Comparison of ENCODE assay signal across 17 mouse cellular contexts in the genomic region with DNA sequence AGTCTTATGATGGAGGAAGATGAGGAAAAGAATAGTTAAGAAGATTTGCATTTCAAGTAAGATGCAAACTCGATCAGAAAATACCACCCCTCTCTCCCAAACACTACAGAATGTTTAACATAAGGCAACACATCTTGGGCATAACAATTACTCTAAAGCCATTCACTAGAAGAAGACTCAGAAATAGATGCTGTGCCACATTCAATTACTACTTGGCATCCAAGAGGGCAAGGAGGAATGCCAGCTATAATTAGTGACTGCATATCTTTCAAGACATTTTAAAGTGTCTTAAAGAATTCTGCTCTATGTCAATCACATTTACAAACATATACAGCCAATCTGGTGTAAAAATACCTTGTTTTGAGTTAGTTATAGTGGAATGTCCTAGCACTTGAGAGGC. TPM values are rescaled to one million over a fixed set of nuclear protein-coding genes. Genes with fewer than 3 reads are reported as not detected.
A peak's percentile ranks its signal among the peaks of the same experiment; 100 is the strongest.
DNase-seq lines count a peak whose midpoint lies in the region; ATAC-seq and TF ChIP-seq lines count a peak whose summit lies in the region.
"Had no signal": no experiment of that assay in that cellular context is flagged by ENCODE, and none has a peak within 500 bp of the region (broad histone marks: within the 10 kb centered on the region; RNA-seq: fewer than 3 reads in every experiment).

No protein-coding gene starts in this region.

- 56% methylated on average over 1 of the region's 1 CpGs for WGBS in forebrain, embryonic 14.5 days
- 65% methylated on average over 1 of the region's 1 CpGs for WGBS in forebrain, embryonic 10.5 days
- 40% methylated on average over 1 of the region's 1 CpGs for WGBS in forebrain, postnatal 0 days
- 62% methylated on average over 1 of the region's 1 CpGs for WGBS in forebrain, embryonic 12.5 days

- H3K27me3 ChIP-seq in forebrain, embryonic 14.5 days (replicated peaks; ENCODE audit: control insufficient read depth, insufficient read depth, low read length): no peaks in the 10 kb centered on the region
- no peaks in the 10 kb centered on the region for H3K27me3 ChIP-seq in forebrain, embryonic 10.5 days (ENCODE audit: poor library complexity, severe bottlenecking)
- H3K27me3 ChIP-seq in forebrain, postnatal 0 days (ENCODE audit: insufficient read depth, low read length): no peaks in the 10 kb centered on the region
- no peaks in the 10 kb centered on the region for H3K27me3 ChIP-seq in forebrain, embryonic 12.5 days
- H3K27me3 ChIP-seq: embryonic facial prominence, embryonic 12.5 days had no signal

- H3K27ac ChIP-seq in forebrain, embryonic 14.5 days (ENCODE audit: low read depth, low read length): no peak overlapping the region
- H3K27ac ChIP-seq in forebrain, embryonic 10.5 days: no peak overlapping the region
- no peak overlapping the region for H3K27ac ChIP-seq in forebrain, postnatal 0 days (ENCODE audit: low read depth, low read length)
- no peak overlapping the region for H3K27ac ChIP-seq in forebrain, embryonic 12.5 days
- H3K27ac ChIP-seq: embryonic facial prominence, embryonic 10.5 days; embryonic facial prominence, embryonic 12.5 days had no signal

- H3K4me1 ChIP-seq in forebrain, embryonic 14.5 days (ENCODE audit: control insufficient read depth, insufficient read depth, low read length): no peaks in the 10 kb centered on the region
- peaks cover 5% of the 10 kb centered on the region; the same call in 1 of the 2 replicates for H3K4me1 ChIP-seq in forebrain, embryonic 10.5 days
- H3K4me1 ChIP-seq in forebrain, postnatal 0 days (ENCODE audit: insufficient read depth): peaks cover 8% of the 10 kb centered on the region
- peaks cover 4% of the 10 kb centered on the region; the same call in 1 of the 2 replicates for H3K4me1 ChIP-seq in forebrain, embryonic 12.5 days
- H3K4me1 ChIP-seq: embryonic facial prominence, embryonic 10.5 days; embryonic facial prominence, embryonic 12.5 days had no signal

- DNase-seq in forebrain, embryonic 14.5 days (ENCODE audit: low spot score): peak; percentile 50
- DNase-seq in forebrain, embryonic 10.5 days (ENCODE audit: extremely low spot score, low spot score): no peak
- DNase-seq in forebrain, postnatal 0 days: peak; percentile 73
- no peak for DNase-seq in testis, postnatal 14 days (ENCODE audit: low spot score)
- DNase-seq: adrenal gland, adult 2 months; adrenal gland, postnatal 10 days; adrenal gland, postnatal 25 days; cerebellum, adult 11-12 months; cerebellum, adult 2 months; cerebellum, adult 9-10 months; cerebellum, postnatal 10 days; cerebellum, postnatal 25 days had no signal

- no peak for ATAC-seq in forebrain, embryonic 14.5 days
- ATAC-seq in forebrain, postnatal 0 days: peak; percentile 56
- ATAC-seq in forebrain, embryonic 12.5 days (ENCODE audit: low FRiP score): no peak

- no peak overlapping the region for H3K4me3 ChIP-seq in forebrain, embryonic 14.5 days (ENCODE audit: low read depth, low read length)
- H3K4me3 ChIP-seq in forebrain, embryonic 10.5 days: no peak overlapping the region
- H3K4me3 ChIP-seq in forebrain, postnatal 0 days (ENCODE audit: low read depth, low read length): no peak overlapping the region
- no peak overlapping the region for H3K4me3 ChIP-seq in forebrain, embryonic 12.5 days (replicated peaks)
- H3K4me3 ChIP-seq: embryonic facial prominence, embryonic 10.5 days; embryonic facial prominence, embryonic 12.5 days had no signal

- TF ChIP-seq CTCF in forebrain, postnatal 0 days (IDR thresholded peaks at IDR 0.05; ENCODE audit: low read depth): no peak

- H3K4me2 ChIP-seq in forebrain, embryonic 14.5 days (ENCODE audit: low read length): no peak overlapping the region
- no peak overlapping the region for H3K4me2 ChIP-seq in forebrain, postnatal 0 days (ENCODE audit: low read depth)
- H3K4me2 ChIP-seq in forebrain, embryonic 12.5 days: no peak overlapping the region
- H3K4me2 ChIP-seq: embryonic facial prominence, embryonic 12.5 days had no signal

- no peak overlapping the region for H3K9ac ChIP-seq in forebrain, embryonic 14.5 days (ENCODE audit: low read length)
- H3K9ac ChIP-seq in forebrain, postnatal 0 days: no peak overlapping the region
- H3K9ac ChIP-seq in forebrain, embryonic 12.5 days: no peak overlapping the region
- H3K9ac ChIP-seq: embryonic facial prominence, embryonic 12.5 days had no signal

- no peaks in the 10 kb centered on the region for H3K9me3 ChIP-seq in forebrain, embryonic 14.5 days (replicated peaks; ENCODE audit: control insufficient read depth, low read length)
- no peaks in the 10 kb centered on the region for H3K9me3 ChIP-seq in forebrain, embryonic 10.5 days
- H3K9me3 ChIP-seq in forebrain, postnatal 0 days (ENCODE audit: low read length): no peaks in the 10 kb centered on the region
- no peaks in the 10 kb centered on the region for H3K9me3 ChIP-seq in forebrain, embryonic 12.5 days
- H3K9me3 ChIP-seq: embryonic facial prominence, embryonic 10.5 days; embryonic facial prominence, embryonic 12.5 days had no signal

- H3K36me3 ChIP-seq in forebrain, embryonic 14.5 days (ENCODE audit: control insufficient read depth, insufficient read depth, low read length): no peaks in the 10 kb centered on the region
- no peaks in the 10 kb centered on the region for H3K36me3 ChIP-seq in forebrain, embryonic 10.5 days (replicated peaks)
- H3K36me3 ChIP-seq in forebrain, postnatal 0 days (ENCODE audit: insufficient read depth): no peaks in the 10 kb centered on the region
- H3K36me3 ChIP-seq in forebrain, embryonic 12.5 days (replicated peaks): no peaks in the 10 kb centered on the region
- H3K36me3 ChIP-seq: embryonic facial prominence, embryonic 10.5 days; embryonic facial prominence, embryonic 12.5 days had no signal

RNA-seq across cellular contexts. Expression of a gene that starts 10.1 kb away (rescaled TPM):
- polyA plus RNA-seq in forebrain, embryonic 14.5 days (2014; fragmentation: Nextera tagmentation; extraction: Ambion mirVana): 28.2 and 42.2 TPM in 2 replicates
- 1.5 and 1.8 TPM in 2 replicates for polyA plus RNA-seq in forebrain, embryonic 10.5 days (2016; fragmentation: Nextera tagmentation; extraction: Ambion mirVana)
- total RNA-seq in forebrain, postnatal 0 days (2014; rRNA removed): 101 and 152 TPM in 2 replicates
- polyA plus RNA-seq in forebrain, postnatal 0 days (2015; fragmentation: Nextera tagmentation; extraction: Ambion mirVana): 57.9 and 70.6 TPM in 2 replicates
- polyA plus RNA-seq in forebrain, embryonic 12.5 days (2016; fragmentation: Nextera tagmentation; extraction: Ambion mirVana): 4.9 and 6.6 TPM in 2 replicates
- total RNA-seq: MEL had no signal
- polyA plus RNA-seq: C2C12 had no signal

Comparison
In these comparisons a context has a peak if more than half of its experiments do, and no peak if none do; other contexts are left out.
1. DNase-seq: peak in forebrain, embryonic 14.5 days (single experiment) and forebrain, postnatal 0 days (single experiment); none in forebrain, embryonic 10.5 days (single experiment) and testis, postnatal 14 days (single experiment).